Mouse (Mus musculus): ENCODE results near the gene Arrb2. TPM values are rescaled to one million over a fixed set of nuclear protein-coding genes. Genes with fewer than 3 reads are reported as not detected.

Arrb2 gene
- total RNA-seq, 2 experiments from 2014 or later: 68.1 to 76.7 TPM

GRCm38 (mm10) chr11:70489684-70490083, 57.2 kb downstream of the Arrb2 start:
- no peak for DNase-seq (ENCODE audit: low spot score in 2 of 2)

Small RNA genes within 50 kb of the gene (microRNA-seq; reads per million reads assigned to microRNA genes)
- 2.1 to 4.7 reads per million in 2 experiments for gene Mir7115

Other genes starting within 250 kb of the Arrb2 start
- gene Slc16a11, start 219.9 kb upstream of the Arrb2 start, total RNA-seq (2021): 10 to 100 TPM; 34.2 to 35.5 TPM
- 1 to 10 TPM; 5.2 to 8.0 TPM for gene Slc16a13, start 211.6 kb upstream of the Arrb2 start, total RNA-seq (2021)
- gene Bcl6b, start 202.8 kb upstream of the Arrb2 start, total RNA-seq (2021): 1 to 10 TPM; 1.2 to 3.2 TPM
- 10 to 100 TPM; 44.6 to 47.2 TPM for gene 0610010K14Rik, start 194.7 kb upstream of the Arrb2 start, total RNA-seq (2021)
- 1 to 10 TPM; 3.0 to 4.8 TPM for gene Gm21988, start 192.8 kb upstream of the Arrb2 start, total RNA-seq (2021)
- 100 to 1,000 TPM; 269 to 280 TPM for gene Rnasek, start 192.8 kb upstream of the Arrb2 start, total RNA-seq (2021)
- gene Alox12, start 177.3 kb upstream of the Arrb2 start, total RNA-seq (2021): under 1 TPM; 0.44 to 0.47 TPM
- gene Alox12e, start 110.0 kb upstream of the Arrb2 start, total RNA-seq (2021): under 1 TPM; 0.19 to 0.40 TPM
- gene Alox15, start 80.6 kb upstream of the Arrb2 start, total RNA-seq (2021): not detected
- 10 to 100 TPM; 33.1 to 34.6 TPM for gene Pelp1, start 22.6 kb upstream of the Arrb2 start, total RNA-seq (2021)
- 10 to 100 TPM; 13.9 to 15.4 TPM for gene Med11, start 19.3 kb downstream of the Arrb2 start, total RNA-seq (2021)
- 1 to 10 TPM in 1 of 2 experiments, under 1 TPM in 1; 0.23 to 1.4 TPM for gene Zmynd15, start 26.8 kb downstream of the Arrb2 start, total RNA-seq (2021)
- 1 to 10 TPM in 1 of 2 experiments, under 1 TPM in 1; 0.42 to 1.4 TPM for gene Cxcl16, start 27.3 kb downstream of the Arrb2 start, total RNA-seq (2021)
- gene Tm4sf5, start 72.6 kb downstream of the Arrb2 start, total RNA-seq (2021): under 1 TPM in 1 of 2 experiments, not detected in 1; 0.37 TPM
- gene Vmo1, start 82.0 kb downstream of the Arrb2 start, total RNA-seq (2021): not detected
- not detected for gene Gltpd2, start 86.6 kb downstream of the Arrb2 start, total RNA-seq (2021)
- gene Psmb6, start 92.7 kb downstream of the Arrb2 start, total RNA-seq (2021): 100 to 1,000 TPM; 184 to 189 TPM
- not detected for gene Gm40193, start 100.3 kb downstream of the Arrb2 start, total RNA-seq (2021)
- 10 to 100 TPM; 13.3 to 15.8 TPM for gene Pld2, start 107.4 kb downstream of the Arrb2 start, total RNA-seq (2021)
- 100 to 1,000 TPM; 396 to 435 TPM for gene Mink1, start 130.2 kb downstream of the Arrb2 start, total RNA-seq (2021)
- gene 4930544D05Rik, start 183.2 kb downstream of the Arrb2 start, total RNA-seq (2021): under 1 TPM in 1 of 2 experiments, not detected in 1; 0.65 TPM
- under 1 TPM in 1 of 2 experiments, not detected in 1; 0.63 TPM for gene Chrne, start 186.6 kb downstream of the Arrb2 start, total RNA-seq (2021)
- gene Gp1ba, start 206.5 kb downstream of the Arrb2 start, total RNA-seq (2021): not detected
- gene Rnf167, start 214.6 kb downstream of the Arrb2 start, total RNA-seq (2021): 10 to 100 TPM; 86.4 to 90.1 TPM
- 100 to 1,000 TPM; 120 to 124 TPM for gene Slc25a11, start 214.8 kb downstream of the Arrb2 start, total RNA-seq (2021)
- gene Pfn1, start 222.0 kb downstream of the Arrb2 start, total RNA-seq (2021): 100 to 1,000 TPM; 224 to 231 TPM
- gene Eno3, start 224.6 kb downstream of the Arrb2 start, total RNA-seq (2021): 1 to 10 TPM; 7.3 to 8.8 TPM
- 10 to 100 TPM; 47.5 to 52.8 TPM for gene Spag7, start 236.8 kb downstream of the Arrb2 start, total RNA-seq (2021)

All from left cerebral cortex, adult 18-20 months (tissue).